Mouse (Mus musculus) kidney, embryonic 16.5 days (tissue): ENCODE measurements around the gene Prex1. TPM values are rescaled to one million over a fixed set of nuclear protein-coding genes. Genes with fewer than 3 reads are reported as not detected.

Source experiments
- ATAC-seq: fragments of 200-750 bp; cut with Nextera tagmentation; 2 replicates; pipeline ENCODE4 v1.8.0; 2017; ENCODE audit warnings: moderate TSS enrichment; ENCODE audit not compliant: low FRiP score, low TSS enrichment
- H3K27ac ChIP-seq: fragments of 300-500 bp; sonication (generic); 2 replicates; pipeline ENCODE4 v1.5.1; 2014; ENCODE audit warnings: low read length
- H3K27me3 ChIP-seq: fragments of 300-500 bp; sonication (generic); 2 replicates; pipeline ENCODE4 v1.6.1; 2014; ENCODE audit warnings: low read length, control low read depth, mixed read lengths; ENCODE audit not compliant: insufficient read depth
- H3K36me3 ChIP-seq: fragments of 300-500 bp; sonication (generic); 2 replicates; pipeline ENCODE4 v1.6.1; 2014; ENCODE audit warnings: low read length, control low read depth, mixed read lengths; ENCODE audit not compliant: insufficient read depth
- H3K4me1 ChIP-seq: fragments of 300-500 bp; sonication (generic); 2 replicates; pipeline ENCODE4 v1.6.1; 2014; ENCODE audit warnings: low read length, control low read depth, mixed read lengths; ENCODE audit not compliant: insufficient read depth
- H3K4me2 ChIP-seq: fragments of 300-500 bp; sonication (generic); replicated peaks from 2 replicates; pipeline ENCODE4 v1.6.1; 2014; ENCODE audit warnings: low read depth, low read length
- H3K4me3 ChIP-seq: fragments of 300-500 bp; sonication (generic); 2 replicates; pipeline ENCODE4 v1.5.1; 2014; ENCODE audit warnings: mild to moderate bottlenecking, low read length
- H3K9ac ChIP-seq: fragments of 300-500 bp; sonication (generic); replicated peaks from 2 replicates; pipeline ENCODE4 v1.6.1; 2014; ENCODE audit warnings: low read length
- H3K9me3 ChIP-seq: fragments of 300-500 bp; sonication (generic); 2 replicates; pipeline ENCODE4 v1.6.1; 2016; ENCODE audit warnings: low read length, control low read depth
- WGBS: fragments of 180-500 bp; shearing (Covaris S2); extraction: QIAGEN DNeasy Blood & Tissue Kit; methylation state at CpG from one replicate; pipeline ENCODE4 v1.1.7; 2014; 5-methylcytosine and 5-hydroxymethylcytosine counted together
- polyA plus RNA-seq: library from polyadenylated mRNA; unstranded; fragments of >200 nt; fragmentation: Nextera tagmentation; extraction: Ambion mirVana; gene quantifications from 2 replicates; pipeline ENCODE4 v1.2.1, GENCODE M21; 2015

Gene Prex1
- polyA plus RNA-seq, 1 experiment from 2014 or later: 15.7 TPM

DNA sequence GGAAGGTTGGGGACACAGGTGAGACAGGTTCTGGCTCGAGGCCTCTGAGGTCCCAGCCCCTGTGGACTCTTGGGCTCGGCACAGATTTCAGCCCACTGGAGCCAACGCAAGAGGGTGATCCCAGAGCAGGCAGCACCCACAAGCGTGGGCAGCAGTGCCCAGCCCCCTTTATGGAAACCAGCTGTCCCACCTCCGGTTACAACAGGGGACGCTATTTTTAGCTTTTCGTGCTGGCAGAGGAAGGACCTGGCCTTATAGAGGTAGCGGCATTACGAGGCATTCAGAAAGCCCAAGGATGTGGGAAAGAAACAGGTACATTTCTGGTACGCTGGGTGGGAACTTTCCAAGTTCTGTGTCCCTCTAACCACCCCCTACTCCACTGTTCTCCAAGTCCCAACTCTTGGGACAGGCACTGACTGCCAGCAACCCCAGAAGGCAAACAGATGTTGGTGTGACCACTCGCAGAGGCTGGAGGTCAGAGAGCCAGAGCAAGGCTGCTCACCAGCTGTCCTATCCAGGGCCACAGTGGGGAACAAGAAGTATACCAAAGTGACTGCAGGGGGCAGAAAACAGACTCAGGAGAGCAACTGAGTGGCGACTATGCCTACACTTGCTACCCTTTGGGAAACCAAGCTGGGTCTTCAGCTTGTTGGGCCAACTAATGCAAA, 108.3 kb downstream of the Prex1 start:
- no peak for ATAC-seq
- peaks cover 10% of the 10 kb centered on the region for H3K4me1 ChIP-seq
- 0 out of 2 replicates have a peak overlapping the region, but pooled peaks have one; percentile 8 for H3K9ac ChIP-seq
- no peaks in the 10 kb centered on the region for H3K9me3 ChIP-seq
- H3K27me3 ChIP-seq: no peaks in the 10 kb centered on the region
- no peak overlapping the region for H3K4me2 ChIP-seq
- no peak overlapping the region for H3K27ac ChIP-seq
- 60% methylated on average over 12 of the region's 12 CpGs for WGBS
- peaks cover 5% of the 10 kb centered on the region; the same call in 1 of the 2 replicates for H3K36me3 ChIP-seq
- H3K4me3 ChIP-seq: no peak overlapping the region

DNA sequence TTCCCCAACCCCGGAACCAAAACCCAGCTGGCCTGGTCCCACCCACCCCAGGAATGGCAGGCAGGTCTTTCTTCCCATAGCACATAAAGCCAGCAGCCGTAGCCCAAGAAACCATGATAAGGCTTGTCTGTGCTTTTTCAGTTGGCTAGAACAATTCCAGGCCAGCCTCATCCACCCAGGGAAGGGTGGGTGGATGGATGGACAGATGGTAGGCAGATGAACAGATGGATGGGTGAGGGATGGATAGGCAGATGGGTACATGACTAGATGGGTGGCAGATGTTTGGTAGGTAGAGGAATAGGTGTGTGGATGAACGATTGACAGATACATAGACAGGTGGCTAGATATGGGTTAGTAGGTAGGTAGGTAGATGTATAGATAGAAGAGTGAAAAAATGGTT, 110.7 kb downstream of the Prex1 start:
- peaks cover 5% of the 10 kb centered on the region; the same call in 1 of the 2 replicates for H3K36me3 ChIP-seq
- peaks cover 10% of the 10 kb centered on the region for H3K4me1 ChIP-seq
- no peak for ATAC-seq
- H3K4me3 ChIP-seq: no peak overlapping the region
- no peaks in the 10 kb centered on the region for H3K9me3 ChIP-seq
- H3K27me3 ChIP-seq: no peaks in the 10 kb centered on the region
- WGBS: 94% methylated on average over 3 of the region's 3 CpGs
- H3K27ac ChIP-seq: no peak overlapping the region
- no peak overlapping the region for H3K4me2 ChIP-seq
- no peak overlapping the region for H3K9ac ChIP-seq

DNA sequence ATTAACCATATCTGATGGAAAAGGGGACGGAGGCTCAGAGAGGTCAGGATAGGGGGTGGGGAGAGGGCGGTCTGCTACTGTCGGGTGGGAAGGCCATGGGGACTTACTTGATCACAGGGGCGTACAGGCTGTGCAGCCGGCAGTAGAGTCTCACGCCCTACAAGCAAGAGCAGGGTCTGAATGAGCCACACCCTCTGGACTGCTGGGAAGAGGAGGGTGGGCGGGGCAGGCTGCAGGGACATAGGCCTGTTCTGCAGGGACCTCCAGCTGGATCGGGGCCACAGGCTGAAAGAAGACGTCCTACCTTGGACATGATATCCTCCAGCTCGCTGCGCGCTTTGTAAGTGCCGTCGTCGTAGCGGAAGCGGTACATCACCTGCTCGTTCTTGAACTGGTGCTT, 112.2 kb downstream of the Prex1 start:
- no peak for ATAC-seq
- no peak overlapping the region for H3K9ac ChIP-seq
- 86% methylated on average over 18 of the region's 18 CpGs for WGBS
- peaks cover 5% of the 10 kb centered on the region; the same call in 1 of the 2 replicates for H3K36me3 ChIP-seq
- no peak overlapping the region for H3K4me3 ChIP-seq
- no peaks in the 10 kb centered on the region for H3K9me3 ChIP-seq
- H3K4me2 ChIP-seq: no peak overlapping the region
- H3K4me1 ChIP-seq: peaks cover 6% of the 10 kb centered on the region
- no peak overlapping the region for H3K27ac ChIP-seq
- no peaks in the 10 kb centered on the region for H3K27me3 ChIP-seq

DNA sequence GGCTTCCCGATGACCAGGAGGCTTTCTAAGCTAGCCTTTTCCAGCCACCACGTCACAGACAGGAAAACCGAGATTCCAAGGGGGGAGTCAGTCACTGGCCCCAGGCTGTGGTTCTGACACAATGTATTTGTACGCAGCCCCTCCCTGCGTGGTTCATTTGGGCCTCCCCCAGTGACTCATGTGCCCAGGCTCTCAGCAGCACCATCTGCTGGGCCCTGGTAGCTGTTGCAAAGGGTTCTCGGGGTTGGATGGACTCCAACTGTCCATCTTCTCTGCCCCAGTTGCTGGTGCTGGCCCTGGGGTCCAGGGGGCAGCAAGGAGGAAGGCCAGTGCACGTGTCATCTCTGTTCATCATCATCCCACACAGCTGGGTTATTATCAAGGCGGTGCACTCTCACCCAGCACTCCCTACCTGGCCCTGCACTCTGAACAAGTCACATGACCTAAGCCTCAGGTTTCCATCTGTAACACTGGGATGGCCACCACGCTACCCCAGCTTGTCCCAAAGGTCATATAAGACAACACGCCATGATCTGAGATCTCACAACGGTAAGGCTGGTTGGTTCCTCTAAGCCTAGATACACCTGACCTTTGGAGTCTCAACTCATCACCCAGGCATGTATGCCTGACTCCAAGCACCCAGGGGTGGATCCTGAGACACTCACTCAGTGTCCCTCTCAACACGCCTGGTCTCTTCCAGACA, 115.0 kb downstream of the Prex1 start:
- no peaks in the 10 kb centered on the region for H3K27me3 ChIP-seq
- no peak overlapping the region for H3K4me2 ChIP-seq
- no peaks in the 10 kb centered on the region for H3K9me3 ChIP-seq
- no peak for ATAC-seq
- H3K4me1 ChIP-seq: no peaks in the 10 kb centered on the region
- WGBS: 82% methylated on average over 12 of the region's 12 CpGs
- no peak overlapping the region for H3K9ac ChIP-seq
- peaks cover 5% of the 10 kb centered on the region; the same call in 1 of the 2 replicates for H3K36me3 ChIP-seq
- no peak overlapping the region for H3K27ac ChIP-seq
- H3K4me3 ChIP-seq: no peak overlapping the region

DNA sequence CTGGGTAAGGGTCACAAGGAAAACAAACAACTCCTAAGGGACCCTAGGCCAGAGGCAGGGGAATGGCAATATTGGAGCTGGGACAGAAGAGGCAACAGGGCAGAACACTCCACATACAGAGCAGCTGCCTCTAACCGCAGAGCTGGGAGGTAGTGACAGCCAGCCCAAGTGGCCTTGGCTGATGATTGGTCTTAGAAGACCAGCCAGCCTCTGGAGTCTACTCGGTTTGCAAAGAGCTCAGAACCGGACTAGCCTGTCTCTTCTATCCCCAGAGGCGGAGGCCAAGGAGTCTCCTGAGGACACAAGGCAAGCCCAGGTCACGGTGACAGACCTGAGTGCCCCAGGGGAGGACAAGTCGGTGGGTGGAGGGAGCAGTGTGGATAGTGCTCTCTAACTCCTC, 115.9 kb downstream of the Prex1 start:
- ATAC-seq: no peak
- WGBS: 70% methylated on average over 6 of the region's 6 CpGs

DNA sequence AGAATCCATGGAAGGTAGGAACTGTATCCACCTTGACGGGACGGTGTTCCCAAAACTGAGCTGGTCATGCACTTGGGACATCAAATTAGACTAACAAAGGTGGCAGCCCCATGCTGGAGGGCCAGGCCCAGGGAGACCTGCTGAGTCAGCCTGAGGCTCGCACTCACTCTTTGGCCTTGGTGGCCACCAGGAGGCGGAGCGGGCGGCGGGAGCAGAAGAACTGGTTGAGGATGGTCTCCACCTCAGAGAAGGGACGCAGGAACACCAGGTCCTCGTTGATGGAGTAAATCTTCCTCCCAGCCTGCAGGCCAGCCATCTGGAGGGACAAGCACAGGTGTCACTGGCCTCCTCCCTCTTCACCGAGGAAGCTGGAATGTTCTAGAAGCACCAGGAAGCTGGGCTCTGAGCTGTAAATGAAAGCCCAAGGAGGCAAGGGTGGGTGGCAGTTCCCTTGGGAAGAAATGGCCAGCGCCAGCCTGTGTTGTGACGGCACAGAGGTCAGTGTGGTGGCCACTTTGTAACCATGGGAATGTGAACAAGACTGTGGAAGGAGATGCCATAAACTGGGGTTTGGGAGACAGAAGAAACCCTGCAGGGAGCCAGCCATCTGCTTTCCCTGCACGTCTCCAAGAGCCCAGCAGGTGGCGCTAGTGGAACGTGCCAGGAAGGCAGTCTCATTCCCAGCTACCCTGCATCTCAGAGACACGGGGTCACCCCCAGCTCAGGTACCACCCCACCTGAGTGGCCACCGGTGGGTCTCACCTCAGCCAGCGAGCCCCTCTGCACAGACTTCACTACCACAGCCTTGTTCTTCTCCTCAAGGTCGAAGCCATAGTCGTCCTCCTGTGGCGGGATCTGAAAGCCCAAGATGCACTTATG, 121.4 kb downstream of the Prex1 start:
- Histone ChIP-seq H3K27ac (no peak overlapping the region), H3K4me1 (peaks cover 7% of the 10 kb centered on the region; the same call in 1 of the 2 replicates), H3K27me3 (no peaks in the 10 kb centered on the region), H3K4me3 (no peak overlapping the region), H3K9me3 (no peaks in the 10 kb centered on the region), H3K4me2 (no peak overlapping the region), H3K36me3 (0 out of 2 replicates have a peak, but pooled peaks cover 2% of the 10 kb centered on the region), H3K9ac (no peak overlapping the region)
- 45% methylated on average over 21 of the region's 21 CpGs for WGBS
- ATAC-seq: peak; percentile 70; the same call in 1 of the 2 replicates

More for the DNA sequence above, 115.9 kb downstream of the Prex1 start:
- no peaks in the 10 kb centered on the region for H3K9me3 ChIP-seq
- no peak overlapping the region for H3K9ac ChIP-seq
- H3K4me1 ChIP-seq: no peaks in the 10 kb centered on the region
- no peak overlapping the region for H3K4me2 ChIP-seq
- H3K36me3 ChIP-seq: peaks cover 5% of the 10 kb centered on the region; the same call in 1 of the 2 replicates
- no peak overlapping the region for H3K27ac ChIP-seq
- no peak overlapping the region for H3K4me3 ChIP-seq
- H3K27me3 ChIP-seq: no peaks in the 10 kb centered on the region

DNA sequence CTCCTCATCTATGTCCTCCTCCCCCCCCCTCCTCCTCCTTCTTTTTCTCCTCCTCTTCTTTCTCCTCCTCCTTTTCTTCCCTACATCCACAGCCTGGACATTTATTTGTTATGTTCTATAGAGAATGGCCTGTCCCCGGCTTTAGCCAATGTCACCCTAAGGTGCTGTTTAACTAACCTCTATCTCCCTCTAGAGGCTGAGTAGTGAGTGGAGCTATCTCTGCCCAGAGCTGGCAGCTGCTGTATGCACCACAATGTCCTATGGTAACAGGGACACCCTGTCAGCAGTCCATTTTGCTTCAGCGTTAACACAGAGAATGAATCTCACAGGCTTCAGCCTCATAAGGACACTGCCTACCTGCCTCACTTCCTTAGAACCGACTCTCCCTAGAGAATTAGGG, 129.1 kb downstream of the Prex1 start:
- peaks cover 12% of the 10 kb centered on the region for H3K4me1 ChIP-seq
- peaks cover 7% of the 10 kb centered on the region; the same call in 1 of the 2 replicates for H3K36me3 ChIP-seq
- no peak for ATAC-seq
- no peaks in the 10 kb centered on the region for H3K27me3 ChIP-seq
- H3K9ac ChIP-seq: no peak overlapping the region
- no peak overlapping the region for H3K4me2 ChIP-seq
- H3K9me3 ChIP-seq: no peaks in the 10 kb centered on the region
- H3K4me3 ChIP-seq: no peak overlapping the region
- 77% methylated on average over 3 of the region's 3 CpGs for WGBS
- H3K27ac ChIP-seq: no peak overlapping the region

DNA sequence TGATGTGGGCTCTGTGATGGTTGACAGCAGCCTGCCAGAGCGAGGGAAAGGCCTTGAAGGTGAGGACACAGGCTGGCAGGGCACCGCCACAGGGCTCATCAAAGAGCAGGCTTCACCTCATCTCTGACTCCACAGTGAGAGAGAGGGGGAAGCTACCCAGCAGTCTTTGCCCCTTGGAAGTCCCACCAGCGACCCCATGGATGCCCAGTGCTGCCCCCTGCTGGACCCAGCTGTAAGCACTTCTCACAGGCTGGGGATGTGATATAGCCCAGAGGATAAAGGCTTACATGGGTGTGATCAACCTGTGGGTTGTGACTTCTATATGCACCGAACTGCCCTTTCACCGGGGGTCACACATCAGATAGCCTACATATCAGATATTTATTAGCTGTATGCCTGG, 130.3 kb downstream of the Prex1 start:
- H3K27ac ChIP-seq: no peak overlapping the region
- no peak for ATAC-seq
- H3K4me3 ChIP-seq: no peak overlapping the region
- peaks cover 7% of the 10 kb centered on the region; the same call in 1 of the 2 replicates for H3K36me3 ChIP-seq
- H3K4me1 ChIP-seq: peaks cover 12% of the 10 kb centered on the region
- WGBS: 95% methylated on average over 5 of the region's 5 CpGs
- H3K4me2 ChIP-seq: no peak overlapping the region
- H3K9ac ChIP-seq: no peak overlapping the region
- H3K9me3 ChIP-seq: no peaks in the 10 kb centered on the region
- H3K27me3 ChIP-seq: no peaks in the 10 kb centered on the region

DNA sequence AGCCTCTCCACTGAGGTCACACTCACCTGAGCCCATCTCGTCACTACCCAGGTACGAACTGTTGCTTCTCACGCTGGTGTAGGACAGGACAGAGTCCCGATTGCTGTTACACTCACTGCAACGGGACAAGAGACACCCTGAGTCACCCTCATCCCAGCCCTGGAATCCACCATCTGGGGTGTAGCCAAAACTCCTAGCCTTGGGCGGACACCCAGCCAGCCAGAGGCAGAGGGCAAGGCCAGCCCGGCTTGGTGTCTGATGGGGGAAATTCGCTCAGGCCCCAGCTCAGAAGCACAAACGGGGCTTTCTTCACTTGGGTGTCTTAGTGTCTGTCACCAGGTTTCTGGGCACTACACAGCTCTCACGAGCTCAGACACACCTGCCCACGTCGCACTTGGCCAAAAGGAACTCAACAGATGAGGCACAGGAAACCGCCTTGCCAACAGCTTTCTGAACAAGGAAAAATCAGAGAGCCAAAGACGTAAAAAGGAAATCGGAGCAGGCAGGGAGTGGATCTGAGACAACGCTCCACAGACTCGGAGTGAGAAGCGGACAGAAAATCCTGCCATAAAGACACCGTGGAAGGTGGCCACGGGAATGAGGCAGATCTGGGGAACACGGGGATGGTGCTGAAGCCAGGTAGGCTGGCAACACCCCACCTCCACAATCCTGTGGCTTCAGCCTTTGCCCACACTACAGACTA, 131.6 kb downstream of the Prex1 start:
- no peak overlapping the region for H3K9ac ChIP-seq
- no peaks in the 10 kb centered on the region for H3K9me3 ChIP-seq
- no peaks in the 10 kb centered on the region for H3K27me3 ChIP-seq
- peaks cover 4% of the 10 kb centered on the region; the same call in 1 of the 2 replicates for H3K4me1 ChIP-seq
- 89% methylated on average over 21 of the region's 21 CpGs for WGBS
- no peak overlapping the region for H3K4me2 ChIP-seq
- no peak overlapping the region for H3K27ac ChIP-seq
- peaks cover 7% of the 10 kb centered on the region; the same call in 1 of the 2 replicates for H3K36me3 ChIP-seq
- ATAC-seq: no peak
- no peak overlapping the region for H3K4me3 ChIP-seq
